Mouse (Mus musculus): Measurements from ENCODE around the gene Fkbp15. TPM values are rescaled to one million over a fixed set of nuclear protein-coding genes. Genes with fewer than 3 reads are reported as not detected.
"Not testable (repeated sequence)": the region's sequence is repeated elsewhere in the genome, so short reads cannot be mapped to it uniquely, and the experiment has no call there.

Fkbp15 gene
- polyA plus RNA-seq, 1 experiment, result 26.1 TPM

- no peak for TF ChIP-seq POLR2A (IDR thresholded peaks at IDR 0.05; ENCODE audit: extremely low read depth, insufficient read depth, low read length)
- no peak for TF ChIP-seq CTCF (IDR thresholded peaks at IDR 0.05; ENCODE audit: extremely low read depth, insufficient read depth, low read length)
- Histone ChIP-seq H3K4me1 (ENCODE audit: control insufficient read depth, insufficient read depth, low read length) (no peaks in the 10 kb centered on the region), H3K4me3 (ENCODE audit: insufficient read depth, low read length) (no peak overlapping the region), H3K27ac (ENCODE audit: insufficient read depth, low read length) (no peak overlapping the region)
Observed at GRCm38 (mm10) chr4:62276642-62277041, 83.7 kb downstream of the Fkbp15 start.

GRCm38 (mm10) chr4:62274841-62275536 lies 85.4 kb downstream of the Fkbp15 start:
- H3K4me3 ChIP-seq (ENCODE audit: insufficient read depth, low read length), result no peak overlapping the region
- no peaks in the 10 kb centered on the region for H3K4me1 ChIP-seq (ENCODE audit: control insufficient read depth, insufficient read depth, low read length)
- 0 out of 2 replicates have a peak overlapping the region, but pooled peaks have one; percentile 30 for H3K27ac ChIP-seq (ENCODE audit: insufficient read depth, low read length)
- TF ChIP-seq CTCF (IDR thresholded peaks at IDR 0.05; ENCODE audit: extremely low read depth, insufficient read depth, low read length) (no peak), POLR2A (IDR thresholded peaks at IDR 0.05; ENCODE audit: extremely low read depth, insufficient read depth, low read length) (no peak)

GRCm38 (mm10) chr4:62273916-62274315 lies 86.4 kb downstream of the Fkbp15 start:
- Histone ChIP-seq H3K27ac (ENCODE audit: insufficient read depth, low read length) (no peak overlapping the region), H3K4me1 (ENCODE audit: control insufficient read depth, insufficient read depth, low read length) (no peaks in the 10 kb centered on the region), H3K4me3 (ENCODE audit: insufficient read depth, low read length) (no peak overlapping the region)
- no peak for TF ChIP-seq POLR2A (IDR thresholded peaks at IDR 0.05; ENCODE audit: extremely low read depth, insufficient read depth, low read length)
- no peak for TF ChIP-seq CTCF (IDR thresholded peaks at IDR 0.05; ENCODE audit: extremely low read depth, insufficient read depth, low read length)

GRCm38 (mm10) chr4:62272696-62273095 lies 87.7 kb downstream of the Fkbp15 start:
- Histone ChIP-seq H3K4me3 (ENCODE audit: insufficient read depth, low read length) (no peak overlapping the region), H3K27ac (ENCODE audit: insufficient read depth, low read length) (no peak overlapping the region), H3K4me1 (ENCODE audit: control insufficient read depth, insufficient read depth, low read length) (no peaks in the 10 kb centered on the region)
- TF ChIP-seq POLR2A (IDR thresholded peaks at IDR 0.05; ENCODE audit: extremely low read depth, insufficient read depth, low read length) (no peak), CTCF (IDR thresholded peaks at IDR 0.05; ENCODE audit: extremely low read depth, insufficient read depth, low read length) (no peak)

GRCm38 (mm10) chr4:62267101-62267500 lies 93.2 kb downstream of the Fkbp15 start:
- H3K27ac ChIP-seq (ENCODE audit: insufficient read depth, low read length), result no peak overlapping the region
- H3K4me3 ChIP-seq (ENCODE audit: insufficient read depth, low read length), result no peak overlapping the region
- peaks cover 3% of the 10 kb centered on the region for H3K4me1 ChIP-seq (ENCODE audit: control insufficient read depth, insufficient read depth, low read length)
- no peak for TF ChIP-seq POLR2A (IDR thresholded peaks at IDR 0.05; ENCODE audit: extremely low read depth, insufficient read depth, low read length)
- TF ChIP-seq CTCF (IDR thresholded peaks at IDR 0.05; ENCODE audit: extremely low read depth, insufficient read depth, low read length), result no peak

- not testable (repeated sequence) for H3K27ac ChIP-seq (ENCODE audit: insufficient read depth, low read length); H3K4me3 ChIP-seq (ENCODE audit: insufficient read depth, low read length); H3K4me1 ChIP-seq (ENCODE audit: control insufficient read depth, insufficient read depth, low read length)
Observed at GRCm38 (mm10) chr4:62266016-62266415, 94.3 kb downstream of the Fkbp15 start.

- Histone ChIP-seq H3K27ac (ENCODE audit: insufficient read depth, low read length) (no peak overlapping the region), H3K4me1 (ENCODE audit: control insufficient read depth, insufficient read depth, low read length) (peaks cover 3% of the 10 kb centered on the region), H3K4me3 (ENCODE audit: insufficient read depth, low read length) (no peak overlapping the region)
- TF ChIP-seq POLR2A (IDR thresholded peaks at IDR 0.05; ENCODE audit: extremely low read depth, insufficient read depth, low read length) (no peak), CTCF (IDR thresholded peaks at IDR 0.05; ENCODE audit: extremely low read depth, insufficient read depth, low read length) (no peak)
Observed at GRCm38 (mm10) chr4:62265154-62265836, 95.1 kb downstream of the Fkbp15 start.

GRCm38 (mm10) chr4:62263133-62263844 lies 97.1 kb downstream of the Fkbp15 start:
- H3K4me3 ChIP-seq (ENCODE audit: insufficient read depth, low read length), result no peak overlapping the region
- H3K27ac ChIP-seq (ENCODE audit: insufficient read depth, low read length), result no peak overlapping the region
- H3K4me1 ChIP-seq (ENCODE audit: control insufficient read depth, insufficient read depth, low read length), result peaks cover 3% of the 10 kb centered on the region
- TF ChIP-seq POLR2A (IDR thresholded peaks at IDR 0.05; ENCODE audit: extremely low read depth, insufficient read depth, low read length), result no peak
- peak; percentile 50 for TF ChIP-seq CTCF (IDR thresholded peaks at IDR 0.05; ENCODE audit: extremely low read depth, insufficient read depth, low read length)

- Histone ChIP-seq H3K4me1 (ENCODE audit: control insufficient read depth, insufficient read depth, low read length) (peaks cover 3% of the 10 kb centered on the region), H3K27ac (ENCODE audit: insufficient read depth, low read length) (no peak within 1 kb of the TSS), H3K4me3 (ENCODE audit: insufficient read depth, low read length) (no peak within 1 kb of the TSS)
- TF ChIP-seq CTCF (IDR thresholded peaks at IDR 0.05; ENCODE audit: extremely low read depth, insufficient read depth, low read length) (no peak), POLR2A (IDR thresholded peaks at IDR 0.05; ENCODE audit: extremely low read depth, insufficient read depth, low read length) (no peak)
Observed at GRCm38 (mm10) chr4:62262276-62262675, 98.1 kb downstream of the Fkbp15 start, which contains the start of gene Slc31a2. Gene Slc31a2, plus strand, starts transcription at chr4:62262562.

Data from cortical plate, adult 2 months (tissue).